Mouse (Mus musculus) forebrain, embryonic 13.5 days (tissue): ENCODE measurements around the gene Rps6kc1. TPM values are rescaled to one million over a fixed set of nuclear protein-coding genes. Genes with fewer than 3 reads are reported as not detected.

ENCODE experiments used
- ATAC-seq: fragments of 200-750 bp; cut with Nextera tagmentation; 2 replicates; pipeline ENCODE4 v1.8.0; 2017
- H3K27ac ChIP-seq: fragments of 300-500 bp; sonication (generic); 2 replicates; pipeline ENCODE4 v1.5.1; 2015; ENCODE audit warnings: inconsistent platforms, mild to moderate bottlenecking, moderate library complexity
- H3K27me3 ChIP-seq: fragments of 300-500 bp; sonication (generic); 2 replicates; pipeline ENCODE4 v1.6.1; 2015; ENCODE audit warnings: mild to moderate bottlenecking, inconsistent platforms
- H3K36me3 ChIP-seq: fragments of 300-500 bp; sonication (generic); 2 replicates; pipeline ENCODE4 v1.6.1; 2015; ENCODE audit warnings: mild to moderate bottlenecking, inconsistent platforms; ENCODE audit not compliant: poor library complexity, severe bottlenecking
- H3K4me1 ChIP-seq: fragments of 300-500 bp; sonication (generic); 2 replicates; pipeline ENCODE4 v1.6.1; 2015; ENCODE audit warnings: inconsistent platforms
- H3K4me2 ChIP-seq: fragments of 300-500 bp; sonication (generic); 2 replicates; pipeline ENCODE4 v1.6.1; 2015; ENCODE audit warnings: inconsistent platforms, mild to moderate bottlenecking, moderate library complexity
- H3K4me3 ChIP-seq: fragments of 300-500 bp; sonication (generic); 2 replicates; pipeline ENCODE4 v1.5.1; 2015; ENCODE audit warnings: mild to moderate bottlenecking, inconsistent platforms
- H3K9ac ChIP-seq: fragments of 300-500 bp; sonication (generic); 2 replicates; pipeline ENCODE4 v1.6.1; 2015; ENCODE audit warnings: mild to moderate bottlenecking, inconsistent platforms
- H3K9me3 ChIP-seq: fragments of 300-500 bp; sonication (generic); replicated peaks from 2 replicates; pipeline ENCODE4 v1.6.1; 2016; ENCODE audit warnings: inconsistent platforms
- WGBS: fragments of 180-500 bp; shearing (Covaris S2); methylation state at CpG from one replicate; pipeline ENCODE4 v1.1.7; 2015; 5-methylcytosine and 5-hydroxymethylcytosine counted together
- polyA plus RNA-seq: library from polyadenylated mRNA; unstranded; fragments of >200 nt; fragmentation: Nextera tagmentation; extraction: Ambion mirVana; gene quantifications from 2 replicates; pipeline ENCODE4 v1.2.1, GENCODE M21; 2015

The Rps6kc1 gene
- polyA plus RNA-seq, 1 experiment from 2014 or later, result 20.2 TPM

- Histone ChIP-seq H3K4me1 (peaks cover 43% of the 10 kb centered on the region), H3K4me3 (no peak overlapping the region), H3K9me3 (no peaks in the 10 kb centered on the region), H3K27me3 (peaks cover 7% of the 10 kb centered on the region; the same call in 1 of the 2 replicates), H3K36me3 (no peaks in the 10 kb centered on the region), H3K27ac (no peak overlapping the region), H3K9ac (no peak overlapping the region), H3K4me2 (no peak overlapping the region)
- WGBS, result 81% methylated on average over 17 of the region's 17 CpGs
- ATAC-seq, result peak; percentile 65
Observed at GRCm38 (mm10) chr1:190659722-190660502, 251.7 kb downstream of the Rps6kc1 start.

- H3K27ac ChIP-seq, result no peak overlapping the region
- no peak overlapping the region for H3K4me3 ChIP-seq
- no peak overlapping the region for H3K4me2 ChIP-seq
- H3K27me3 ChIP-seq, result 0 out of 2 replicates have a peak, but pooled peaks cover 4% of the 10 kb centered on the region
- H3K9ac ChIP-seq, result no peak overlapping the region
- ATAC-seq, result no peak
- peaks cover 57% of the 10 kb centered on the region for H3K4me1 ChIP-seq
- no peaks in the 10 kb centered on the region for H3K36me3 ChIP-seq
- no peaks in the 10 kb centered on the region for H3K9me3 ChIP-seq
- 94% methylated on average over 13 of the region's 13 CpGs for WGBS
Observed at GRCm38 (mm10) chr1:190658266-190658665, 253.3 kb downstream of the Rps6kc1 start.

- ATAC-seq, result no peak
- H3K36me3 ChIP-seq, result no peaks in the 10 kb centered on the region
- peaks cover 52% of the 10 kb centered on the region for H3K4me1 ChIP-seq
- no peak overlapping the region for H3K4me2 ChIP-seq
- 0 out of 2 replicates have a peak overlapping the region, but pooled peaks have one; percentile 74 for H3K27ac ChIP-seq
- H3K9ac ChIP-seq, result no peak overlapping the region
- H3K4me3 ChIP-seq, result no peak overlapping the region
- H3K9me3 ChIP-seq, result no peaks in the 10 kb centered on the region
- 66% methylated on average over 9 of the region's 9 CpGs for WGBS
- H3K27me3 ChIP-seq, result 0 out of 2 replicates have a peak, but pooled peaks cover 4% of the 10 kb centered on the region
Observed at GRCm38 (mm10) chr1:190656089-190656488, 255.5 kb downstream of the Rps6kc1 start.

GRCm38 (mm10) chr1:190655651-190656050 lies 255.9 kb downstream of the Rps6kc1 start:
- Histone ChIP-seq H3K27me3 (0 out of 2 replicates have a peak, but pooled peaks cover 4% of the 10 kb centered on the region), H3K9me3 (no peaks in the 10 kb centered on the region), H3K27ac (peak overlapping the region; percentile 74; the same call in 1 of the 2 replicates), H3K36me3 (no peaks in the 10 kb centered on the region), H3K4me3 (no peak overlapping the region), H3K9ac (0 out of 2 replicates have a peak overlapping the region, but pooled peaks have one; percentile 10), H3K4me1 (peaks cover 49% of the 10 kb centered on the region), H3K4me2 (no peak overlapping the region)
- 33% methylated on average over 7 of the region's 7 CpGs for WGBS
- no peak for ATAC-seq

- H3K9ac ChIP-seq, result peak overlapping the region; percentile 10; the same call in 1 of the 2 replicates
- H3K27ac ChIP-seq, result peak overlapping the region; percentile 74
- 81% methylated on average over 7 of the region's 7 CpGs for WGBS
Observed at GRCm38 (mm10) chr1:190655081-190655480, 256.5 kb downstream of the Rps6kc1 start.

GRCm38 (mm10) chr1:190654694-190655001 lies 256.9 kb downstream of the Rps6kc1 start:
- H3K9ac ChIP-seq, result peak overlapping the region; percentile 10; the same call in 1 of the 2 replicates
- peak overlapping the region; percentile 74 for H3K27ac ChIP-seq
- H3K27me3 ChIP-seq, result 0 out of 2 replicates have a peak, but pooled peaks cover 4% of the 10 kb centered on the region
- H3K9me3 ChIP-seq, result no peaks in the 10 kb centered on the region
- H3K4me2 ChIP-seq, result peak overlapping the region; percentile 27
- 35% methylated on average over 6 of the region's 6 CpGs for WGBS
- ATAC-seq, result peak; percentile 72
- peaks cover 43% of the 10 kb centered on the region for H3K4me1 ChIP-seq
- H3K36me3 ChIP-seq, result no peaks in the 10 kb centered on the region
- H3K4me3 ChIP-seq, result no peak overlapping the region

More at GRCm38 (mm10) chr1:190655081-190655480, 256.5 kb downstream of the Rps6kc1 start:
- ATAC-seq, result no peak
- Histone ChIP-seq H3K4me3 (no peak overlapping the region), H3K27me3 (0 out of 2 replicates have a peak, but pooled peaks cover 4% of the 10 kb centered on the region), H3K36me3 (no peaks in the 10 kb centered on the region), H3K4me2 (peak overlapping the region; percentile 27; the same call in 1 of the 2 replicates), H3K4me1 (peaks cover 45% of the 10 kb centered on the region), H3K9me3 (no peaks in the 10 kb centered on the region)

- no peaks in the 10 kb centered on the region for H3K9me3 ChIP-seq
- peak overlapping the region; percentile 27 for H3K4me2 ChIP-seq
- H3K27me3 ChIP-seq, result 0 out of 2 replicates have a peak, but pooled peaks cover 4% of the 10 kb centered on the region
- ATAC-seq, result peak; percentile 84
- H3K9ac ChIP-seq, result no peak overlapping the region
- no peaks in the 10 kb centered on the region for H3K36me3 ChIP-seq
- WGBS, result 31% methylated on average over 20 of the region's 20 CpGs
- H3K4me1 ChIP-seq, result peaks cover 42% of the 10 kb centered on the region
- peak overlapping the region; percentile 74; the same call in 1 of the 2 replicates for H3K27ac ChIP-seq
- no peak overlapping the region for H3K4me3 ChIP-seq
Observed at GRCm38 (mm10) chr1:190653989-190654693, 257.4 kb downstream of the Rps6kc1 start.

GRCm38 (mm10) chr1:190653081-190653480 lies 258.5 kb downstream of the Rps6kc1 start:
- Histone ChIP-seq H3K27me3 (0 out of 2 replicates have a peak, but pooled peaks cover 4% of the 10 kb centered on the region), H3K36me3 (no peaks in the 10 kb centered on the region), H3K9me3 (no peaks in the 10 kb centered on the region), H3K4me2 (no peak overlapping the region), H3K27ac (0 out of 2 replicates have a peak overlapping the region, but pooled peaks have one; percentile 11), H3K4me3 (no peak overlapping the region), H3K4me1 (peaks cover 39% of the 10 kb centered on the region), H3K9ac (no peak overlapping the region)
- WGBS, result 83% methylated on average over 6 of the region's 6 CpGs
- no peak for ATAC-seq

Other genes starting within 250 kb of the Rps6kc1 start
- 58.8 and 60.2 TPM in 2 replicates for gene Angel2, start 13.3 kb upstream of the Rps6kc1 start, polyA plus RNA-seq
- 57.6 and 62.6 TPM in 2 replicates for gene Vash2, start 67.5 kb upstream of the Rps6kc1 start, polyA plus RNA-seq
- 6.4 and 8.0 TPM in 2 replicates for gene Flvcr1, start 114.4 kb upstream of the Rps6kc1 start, polyA plus RNA-seq
- gene Spata45, start 124.9 kb upstream of the Rps6kc1 start, polyA plus RNA-seq, result not detected in 2 replicates
- 10.5 and 12.5 TPM in 2 replicates for gene Tatdn3, start 151.2 kb upstream of the Rps6kc1 start, polyA plus RNA-seq
- 19.7 and 20.8 TPM in 2 replicates for gene Nsl1, start 151.2 kb upstream of the Rps6kc1 start, polyA plus RNA-seq
- 2.1 and 2.6 TPM in 2 replicates for gene Batf3, start 186.1 kb upstream of the Rps6kc1 start, polyA plus RNA-seq